In the genomic region with DNA sequence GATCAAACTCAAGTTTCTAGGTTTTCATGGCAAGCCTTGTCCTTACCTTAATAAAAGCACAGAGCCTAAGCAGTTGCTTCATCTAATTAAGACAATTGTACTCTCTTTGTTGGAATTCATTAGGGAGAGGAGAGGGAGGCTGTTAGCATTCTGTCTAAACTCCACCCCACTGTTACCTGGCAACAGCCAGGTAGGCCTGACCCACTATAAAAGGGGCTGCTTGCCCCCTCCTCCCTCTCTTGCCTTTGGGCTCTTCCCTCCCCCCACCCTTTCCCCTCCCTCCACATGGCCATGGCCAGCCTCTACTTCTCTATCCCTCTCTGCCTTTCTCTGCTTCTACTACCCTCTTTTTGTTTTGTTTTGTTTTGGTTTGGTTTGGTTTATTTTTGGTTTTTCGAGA, we compare ENCODE assay signal across 23 mouse cellular contexts. TPM values are rescaled to one million over a fixed set of nuclear protein-coding genes. Genes with fewer than 3 reads are reported as not detected.
"Had no signal": no experiment of that assay in that cellular context is flagged by ENCODE, and none has a peak within 500 bp of the region (broad histone marks: within the 10 kb centered on the region; RNA-seq: fewer than 3 reads in every experiment).

No protein-coding gene starts in this region.

- DNase-seq: gastrocnemius, adult 2 months; gastrocnemius, postnatal 10 days; gastrocnemius, postnatal 25 days; heart, adult 18-20 months; heart, postnatal 10 days; heart, postnatal 4 days; kidney, adult 18-20 months; kidney, adult 8-10 months; kidney, postnatal 10 days; kidney, postnatal 25 days; kidney, postnatal 4 days; liver; liver, embryonic 13.5 days had no signal

- H3K36me3 ChIP-seq: heart, embryonic 10.5 days; heart, embryonic 12.5 days; hindbrain, embryonic 10.5 days; hindbrain, embryonic 12.5 days; intestine, embryonic 15.5 days; limb, embryonic 10.5 days; limb, embryonic 12.5 days; liver, embryonic 13.5 days; liver, embryonic 15.5 days had no signal

- H3K9me3 ChIP-seq: heart, embryonic 10.5 days; heart, embryonic 12.5 days; hindbrain, embryonic 10.5 days; hindbrain, embryonic 12.5 days; intestine, embryonic 15.5 days; limb, embryonic 10.5 days; limb, embryonic 12.5 days; liver, embryonic 13.5 days; liver, embryonic 15.5 days had no signal

- H3K4me3 ChIP-seq: gastrocnemius, adult 2 months; heart, embryonic 10.5 days; heart, embryonic 12.5 days; hindbrain, embryonic 10.5 days; hindbrain, embryonic 12.5 days; intestine, embryonic 15.5 days; layer of hippocampus, adult 2 months; left cerebral cortex, adult 2 months; limb, embryonic 10.5 days; limb, embryonic 12.5 days; liver, embryonic 13.5 days; liver, embryonic 15.5 days had no signal

- H3K27me3 ChIP-seq: heart, embryonic 12.5 days; hindbrain, embryonic 12.5 days; intestine, embryonic 15.5 days; limb, embryonic 12.5 days; liver, embryonic 15.5 days had no signal

RNA-seq across cellular contexts. Expression of a gene that starts 11.4 kb away (rescaled TPM):
- total RNA-seq: gastrocnemius, adult 2 months; gastrocnemius, postnatal 25 days had no signal
